Mouse (Mus musculus) brain, embryonic 14.5 days (tissue): ENCODE results near the gene Dmkn.

ENCODE experiments used
- CTCF ChIP-seq: fragments of 200-500 bp; IDR thresholded peaks from 2 replicates; pipeline ENCODE4 v1.5.1; 2012; ENCODE audit warnings: inconsistent platforms, mild to moderate bottlenecking, moderate library complexity, borderline replicate concordance; ENCODE audit not compliant: insufficient read depth, insufficient read length; ENCODE audit errors: extremely low read depth
- POLR2A ChIP-seq: fragments of 200-500 bp; IDR thresholded peaks from 2 replicates; pipeline ENCODE4 v1.6.1; 2012; ENCODE audit warnings: mild to moderate bottlenecking, inconsistent platforms, borderline replicate concordance; ENCODE audit not compliant: poor library complexity, insufficient read depth, insufficient read length, severe bottlenecking; ENCODE audit errors: extremely low read depth

DNA sequence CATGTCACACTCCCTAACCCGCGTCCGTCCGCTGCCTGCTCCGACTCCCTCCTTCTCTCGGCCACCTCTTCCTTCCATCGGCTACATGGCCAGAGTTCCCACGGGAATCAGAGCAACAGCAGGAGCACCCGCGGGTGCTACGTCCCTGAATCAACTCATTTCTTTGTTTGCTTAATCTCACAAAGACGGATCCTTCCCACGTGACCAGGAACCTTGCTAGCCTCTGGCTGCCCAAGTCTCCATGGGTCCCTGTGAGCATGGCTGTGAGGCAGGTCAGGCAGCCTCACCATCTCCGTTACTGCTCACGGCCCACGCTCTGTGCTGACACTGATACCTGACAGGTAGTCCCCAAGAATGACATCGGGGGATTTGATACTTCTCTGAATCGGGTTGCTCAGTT lies 60.1 kb downstream of the Dmkn start, which contains the start of gene Ffar2:
- TF ChIP-seq CTCF (no peak), POLR2A (no peak)
